Mouse (Mus musculus): Measurements from ENCODE around the gene Btrc.

- TF ChIP-seq GATA1 (IDR thresholded peaks at IDR 0.05; ENCODE audit: borderline replicate concordance, low read length) (no peak), FLI1 (IDR thresholded peaks at IDR 0.05; ENCODE audit: low read length) (no peak)
Measured at GRCm38 (mm10) chr19:45475928-45476553, 112.5 kb downstream of the Btrc start.
